Mouse (Mus musculus) splenic B cell, adult 2 months (primary cell): ENCODE results near the gene D630045J12Rik.

ENCODE experiments used
- DNase-seq: peaks from one replicate; pipeline ENCODE4 v3.0.0-alpha.2; 2011; ENCODE audit warnings: low read depth, low spot score
- H3K27me3 ChIP-seq: 2 replicates; pipeline ENCODE4 v1.6.1; 2012; ENCODE audit warnings: mild to moderate bottlenecking, low read length, moderate library complexity, mixed read lengths; ENCODE audit not compliant: control insufficient read depth, poor library complexity, insufficient read depth, severe bottlenecking
- H3K36me3 ChIP-seq: 2 replicates; pipeline ENCODE4 v1.6.1; 2012; ENCODE audit warnings: mild to moderate bottlenecking, low read length, moderate library complexity, mixed read lengths; ENCODE audit not compliant: control insufficient read depth, poor library complexity, insufficient read depth, severe bottlenecking

The D630045J12Rik gene

DNA sequence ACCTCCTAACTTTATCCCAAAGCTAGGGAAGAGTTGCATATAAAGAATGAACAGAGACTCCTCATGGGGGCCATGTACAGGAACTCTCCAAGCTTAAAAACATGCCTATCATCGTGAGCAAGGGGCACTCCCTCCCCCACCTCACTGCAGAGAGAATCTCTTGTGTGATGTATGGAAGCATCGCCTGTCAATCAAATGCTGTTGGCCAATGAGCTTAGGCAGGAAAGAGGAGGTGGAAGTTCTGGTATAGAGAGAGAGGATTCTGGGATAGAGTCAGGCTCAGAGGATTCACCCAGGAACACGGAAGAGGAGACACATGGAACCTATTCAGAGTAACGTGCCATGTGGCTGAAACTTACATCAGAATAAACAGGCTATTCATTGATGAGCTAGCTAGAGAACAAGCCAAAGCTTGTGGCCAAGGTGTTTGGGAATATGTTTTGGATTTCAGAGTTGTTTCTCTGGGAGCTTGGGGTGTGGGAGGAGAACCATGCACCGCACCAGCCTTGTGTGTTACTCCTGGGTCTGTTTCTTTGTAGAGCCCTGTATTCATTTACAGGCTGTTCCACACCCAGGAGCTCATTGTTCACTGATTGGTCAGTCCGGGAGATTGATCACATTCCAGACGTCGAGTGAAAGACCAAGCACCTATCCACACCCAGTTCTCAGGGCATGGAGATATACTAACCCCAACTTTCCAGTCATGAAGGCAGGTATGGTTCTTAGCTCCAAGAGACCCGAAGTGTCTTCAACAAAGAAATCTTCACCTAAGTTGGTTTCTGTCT lies 166.4 kb downstream of the D630045J12Rik start:
- no peak for DNase-seq
- Histone ChIP-seq H3K27me3 (no peaks in the 10 kb centered on the region), H3K36me3 (no peaks in the 10 kb centered on the region)

DNA sequence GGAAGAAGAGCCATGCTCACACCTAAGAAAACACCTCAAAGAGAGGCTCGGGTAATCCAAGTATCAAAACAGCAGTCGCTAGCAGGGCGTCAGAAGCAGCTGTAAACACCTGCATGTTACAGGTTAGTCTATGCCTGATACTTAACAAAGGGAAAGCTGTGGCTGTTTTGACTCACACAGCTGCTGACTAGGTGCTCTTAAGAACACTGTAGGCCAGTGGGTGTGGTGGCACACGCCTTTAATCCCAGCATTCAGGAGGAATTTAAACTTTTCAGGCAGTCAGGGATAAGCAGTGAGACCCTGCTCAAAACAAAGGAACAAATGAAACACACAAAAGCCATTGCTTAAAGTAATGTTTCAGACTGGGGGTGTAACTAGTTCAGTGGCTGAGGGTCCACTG lies 170.6 kb downstream of the D630045J12Rik start:
- DNase-seq, result no peak
- Histone ChIP-seq H3K27me3 (no peaks in the 10 kb centered on the region), H3K36me3 (no peaks in the 10 kb centered on the region)

DNA sequence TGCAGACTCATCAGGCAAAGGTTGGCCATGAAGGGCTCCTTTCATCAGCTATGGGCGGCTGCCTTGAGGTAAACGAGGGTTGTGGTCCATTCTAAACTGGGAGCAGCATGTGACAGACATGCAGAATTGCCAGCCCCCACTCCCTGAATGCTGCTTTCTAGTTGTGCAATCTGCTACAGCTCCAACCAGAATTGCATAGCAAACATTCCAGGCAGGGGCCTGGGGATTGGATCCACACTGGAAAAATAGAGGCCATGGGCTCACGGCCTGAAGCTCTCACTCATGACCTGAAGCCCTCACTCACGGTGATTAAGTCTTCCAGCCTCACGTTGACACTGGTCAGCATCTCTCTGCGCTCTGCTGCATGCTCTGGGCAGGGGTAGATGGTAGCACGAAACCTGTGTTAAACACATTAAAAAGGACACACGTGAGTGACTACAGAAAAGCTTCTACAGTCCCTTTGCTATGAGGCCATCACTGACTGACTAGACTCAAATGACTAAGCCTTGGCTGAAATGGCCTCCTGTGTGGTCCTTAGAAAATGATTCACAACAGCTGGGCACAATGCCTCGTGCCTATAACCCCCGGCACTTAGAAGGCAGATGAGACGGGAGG lies 172.0 kb downstream of the D630045J12Rik start:
- no peak for DNase-seq
- Histone ChIP-seq H3K27me3 (no peaks in the 10 kb centered on the region), H3K36me3 (no peaks in the 10 kb centered on the region)

DNA sequence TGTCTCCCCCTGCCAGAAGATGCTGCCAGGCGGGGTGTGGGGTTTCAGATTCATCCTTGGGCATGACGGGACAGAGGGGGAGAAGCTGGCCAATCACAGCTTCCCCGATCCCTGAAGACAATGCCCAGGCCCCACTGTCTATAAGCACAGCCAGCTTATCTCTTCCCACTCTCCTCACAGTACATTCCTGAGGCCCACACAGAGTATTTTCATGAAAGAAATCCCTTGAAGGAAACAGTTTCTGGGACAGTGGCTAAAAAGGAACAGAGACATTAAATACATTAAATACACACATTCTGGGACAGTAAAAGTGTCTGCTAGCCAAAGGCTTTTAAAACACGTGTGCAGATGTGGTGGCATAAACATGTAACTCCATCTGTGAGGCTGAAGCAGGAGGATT lies 173.4 kb downstream of the D630045J12Rik start:
- DNase-seq, result no peak
- no peaks in the 10 kb centered on the region for H3K27me3 ChIP-seq
- no peaks in the 10 kb centered on the region for H3K36me3 ChIP-seq

DNA sequence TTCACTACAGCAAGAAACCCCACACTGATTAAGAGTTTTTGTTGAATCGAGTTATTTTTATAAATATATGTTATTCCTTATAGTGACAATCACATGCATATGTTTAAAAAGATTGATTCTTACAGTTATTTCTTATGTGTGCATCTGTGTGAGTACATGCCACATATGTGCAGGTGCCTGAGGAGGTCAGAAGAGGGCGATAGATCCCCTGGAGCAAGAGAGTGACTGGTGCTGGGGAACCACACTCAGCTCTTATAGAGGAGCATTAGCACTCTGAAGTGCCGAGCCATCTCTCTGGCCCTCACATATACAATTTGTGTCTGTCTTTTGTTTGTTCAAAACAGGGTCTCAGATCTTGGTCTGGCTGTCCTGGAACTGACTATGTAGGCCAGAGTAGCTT lies 180.2 kb downstream of the D630045J12Rik start:
- Histone ChIP-seq H3K27me3 (no peaks in the 10 kb centered on the region), H3K36me3 (no peaks in the 10 kb centered on the region)
- DNase-seq, result no peak
